Mouse (Mus musculus): ENCODE measurements around the gene Tmem136. TPM values are rescaled to one million over a fixed set of nuclear protein-coding genes. Genes with fewer than 3 reads are reported as not detected.

Tmem136 gene
- total and polyA plus RNA-seq, 3 experiments, result 0.62 to 2.0 TPM; not detected in 1

DNA sequence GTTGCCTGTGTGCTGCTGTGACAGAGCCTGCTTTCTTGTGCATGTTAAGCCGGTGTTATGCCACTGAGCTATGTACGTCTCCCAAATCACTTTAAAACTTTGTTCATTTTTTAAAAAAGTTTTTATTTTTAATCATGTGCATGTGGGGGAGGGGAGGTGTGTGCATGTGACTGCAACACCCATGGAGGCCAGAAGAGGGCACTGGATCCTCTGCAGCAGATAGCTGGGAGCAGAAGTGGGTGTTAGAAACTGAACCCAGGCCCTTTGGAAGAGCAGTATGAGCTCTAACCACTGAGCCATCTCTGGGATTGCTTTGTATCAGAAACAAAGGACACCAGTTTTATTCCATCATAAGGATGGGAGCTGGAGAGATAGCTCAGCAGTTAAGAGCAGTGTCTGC, 14.3 kb upstream of the Tmem136 start:
- Histone ChIP-seq H3K4me1 (ENCODE audit: control insufficient read depth in 1 of 2, insufficient read depth in 2 of 2, low read length in 2 of 2) (peaks cover 0 to 7% of the 10 kb centered on the region in 2 experiments; a peak in 1 of 4 replicates), H3K79me2 (ENCODE audit: control insufficient read depth, insufficient read depth, low read length, poor library complexity) (no peaks in the 10 kb centered on the region), H3K27ac (ENCODE audit: control insufficient read depth, low read depth, low read length) (no peak overlapping the region), H3K9ac (ENCODE audit: control insufficient read depth, low read depth, low read length, poor library complexity, severe bottlenecking) (no peak overlapping the region), H3K4me3 (ENCODE audit: control insufficient read depth in 1 of 2, insufficient read depth in 1 of 2, low read depth in 2 of 2, low read length in 2 of 2) (no peak overlapping the region), H3K9me3 (replicated peaks; ENCODE audit: insufficient read depth, low read length) (no peaks in the 10 kb centered on the region), H3K27me3 (ENCODE audit: control insufficient read depth in 1 of 2, insufficient read depth in 2 of 2, low read length in 2 of 2) (peaks cover 3 to 6% of the 10 kb centered on the region in 2 experiments), H3K36me3 (ENCODE audit: control insufficient read depth in 1 of 2, insufficient read depth in 2 of 2, low read length in 2 of 2) (peaks cover 0 to 4% of the 10 kb centered on the region in 2 experiments; a peak in 2 of 4 replicates)
- TF ChIP-seq GABPA (IDR thresholded peaks at IDR 0.05; ENCODE audit: low read depth, low read length) (no peak), SMC3 (IDR thresholded peaks at IDR 0.05; ENCODE audit: low read depth, low read length) (peak; percentile 47), USF1 (IDR thresholded peaks at IDR 0.05; ENCODE audit: low read depth, low read length) (peak; percentile 63; the same call in 1 of the 2 replicates), RAD21 (IDR thresholded peaks at IDR 0.05; ENCODE audit: low read depth, low read length) (peak; percentile 28), CTCF (IDR thresholded peaks at IDR 0.05 in 2 of 3, conservative IDR thresholded peaks at IDR 0.05 in 1 of 3; ENCODE audit: control insufficient read depth in 1 of 3, insufficient read depth in 1 of 3, low read depth in 2 of 3, low read length in 3 of 3, poor library complexity in 1 of 3, severe bottlenecking in 1 of 3) (peak; percentile 37 to 67 (median 57); a peak in 5 of 6 replicates), BHLHE40 (IDR thresholded peaks at IDR 0.05; ENCODE audit: borderline replicate concordance, low read depth, low read length) (peak; percentile 60; the same call in 1 of the 2 replicates)
- peak; percentile 39 for DNase-seq (ENCODE audit: low read depth, low spot score)

DNA sequence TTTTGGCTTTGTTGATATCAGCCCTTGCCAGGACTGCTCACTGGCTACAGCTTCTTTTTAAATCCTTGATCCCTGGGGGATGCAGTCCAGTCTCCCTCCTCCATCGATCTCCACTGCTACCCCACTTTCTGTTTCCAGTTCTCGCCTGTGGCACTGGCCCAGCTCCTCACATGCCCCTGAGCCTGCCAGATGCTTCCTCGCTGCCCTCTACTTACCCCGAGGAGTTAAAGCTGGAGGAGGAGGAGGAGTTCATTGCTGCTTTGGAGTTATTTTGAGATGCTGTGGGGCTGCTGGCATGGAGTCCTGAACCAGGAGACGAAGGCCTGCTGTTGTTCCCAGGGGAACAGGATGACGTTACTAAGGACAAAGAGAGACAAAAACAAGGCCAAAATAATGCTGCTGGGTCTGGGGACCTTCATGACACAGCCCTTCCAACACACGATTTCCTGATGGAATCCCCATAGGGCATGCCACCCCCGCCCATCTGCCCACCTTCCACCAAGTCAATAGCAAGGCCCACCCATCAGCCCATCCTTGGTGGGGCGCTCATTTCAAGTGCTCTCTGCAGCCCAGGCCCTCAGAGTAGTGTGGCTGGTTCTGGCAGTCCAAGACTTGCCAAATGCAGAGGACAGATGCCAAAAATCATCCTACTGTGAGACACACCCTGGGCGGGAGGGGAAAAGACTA, 10.9 kb upstream of the Tmem136 start:
- Histone ChIP-seq H3K4me3 (ENCODE audit: control insufficient read depth in 1 of 2, insufficient read depth in 1 of 2, low read depth in 2 of 2, low read length in 2 of 2) (no peak overlapping the region), H3K36me3 (ENCODE audit: control insufficient read depth in 1 of 2, insufficient read depth in 2 of 2, low read length in 2 of 2) (peaks cover 0 to 4% of the 10 kb centered on the region in 2 experiments; a peak in 2 of 4 replicates), H3K27ac (ENCODE audit: control insufficient read depth, low read depth, low read length) (no peak overlapping the region), H3K9ac (ENCODE audit: control insufficient read depth, low read depth, low read length, poor library complexity, severe bottlenecking) (no peak overlapping the region), H3K27me3 (ENCODE audit: control insufficient read depth in 1 of 2, insufficient read depth in 2 of 2, low read length in 2 of 2) (peaks cover 0 to 2% of the 10 kb centered on the region in 2 experiments; a peak in 3 of 4 replicates), H3K4me1 (ENCODE audit: control insufficient read depth in 1 of 2, insufficient read depth in 2 of 2, low read length in 2 of 2) (peaks cover 0 to 7% of the 10 kb centered on the region in 2 experiments; a peak in 1 of 4 replicates), H3K79me2 (ENCODE audit: control insufficient read depth, insufficient read depth, low read length, poor library complexity) (no peaks in the 10 kb centered on the region), H3K9me3 (replicated peaks; ENCODE audit: insufficient read depth, low read length) (no peaks in the 10 kb centered on the region)
- DNase-seq (ENCODE audit: low read depth, low spot score), result no peak
- TF ChIP-seq POLR2A (IDR thresholded peaks at IDR 0.05; ENCODE audit: control insufficient read depth in 1 of 2, insufficient read depth in 1 of 2, low read depth in 1 of 2, low read length in 2 of 2, poor library complexity in 1 of 2) (no peak), UBTF (IDR thresholded peaks at IDR 0.05; ENCODE audit: borderline replicate concordance, insufficient read depth, low read depth, low read length) (no peak), NELFE (IDR thresholded peaks at IDR 0.05; ENCODE audit: low read depth, low read length) (no peak), POLR2AphosphoS2 (IDR thresholded peaks at IDR 0.05; ENCODE audit: low read length) (no peak), SMC3 (IDR thresholded peaks at IDR 0.05; ENCODE audit: low read depth, low read length) (no peak), TAL1 (IDR thresholded peaks at IDR 0.05; ENCODE audit: low read length) (no peak)

GRCm38 (mm10) chr9:43122379-43122778, 6.0 kb upstream of the Tmem136 start:
- TF ChIP-seq RAD21 (IDR thresholded peaks at IDR 0.05; ENCODE audit: low read depth, low read length) (peak; percentile 41), SMC3 (IDR thresholded peaks at IDR 0.05; ENCODE audit: low read depth, low read length) (peak; percentile 48), USF2 (IDR thresholded peaks at IDR 0.05; ENCODE audit: borderline replicate concordance in 1 of 2, insufficient read depth in 1 of 2, low read depth in 1 of 2, low read length in 2 of 2) (no peak), CTCF (IDR thresholded peaks at IDR 0.05 in 2 of 3, conservative IDR thresholded peaks at IDR 0.05 in 1 of 3; ENCODE audit: control insufficient read depth in 1 of 3, insufficient read depth in 1 of 3, low read depth in 2 of 3, low read length in 3 of 3, poor library complexity in 1 of 3, severe bottlenecking in 1 of 3) (peak; percentile 23 to 52 (median 33); a peak in 4 of 6 replicates)
- H3K79me2 ChIP-seq (ENCODE audit: control insufficient read depth, insufficient read depth, low read length, poor library complexity), result no peaks in the 10 kb centered on the region
- H3K36me3 ChIP-seq (ENCODE audit: control insufficient read depth in 1 of 2, insufficient read depth in 2 of 2, low read length in 2 of 2), result peaks cover 0 to 1% of the 10 kb centered on the region in 2 experiments; a peak in 2 of 4 replicates
- no peak overlapping the region for H3K27ac ChIP-seq (ENCODE audit: control insufficient read depth, low read depth, low read length)
- no peak overlapping the region for H3K9ac ChIP-seq (ENCODE audit: control insufficient read depth, low read depth, low read length, poor library complexity, severe bottlenecking)
- no peaks in the 10 kb centered on the region for H3K9me3 ChIP-seq (replicated peaks; ENCODE audit: insufficient read depth, low read length)
- no peaks in the 10 kb centered on the region for H3K4me1 ChIP-seq (ENCODE audit: control insufficient read depth in 1 of 2, insufficient read depth in 2 of 2, low read length in 2 of 2)
- H3K4me3 ChIP-seq (ENCODE audit: control insufficient read depth in 1 of 2, insufficient read depth in 1 of 2, low read depth in 2 of 2, low read length in 2 of 2), result no peak overlapping the region
- peak; percentile 44 for DNase-seq (ENCODE audit: low read depth, low spot score)
- H3K27me3 ChIP-seq (ENCODE audit: control insufficient read depth in 1 of 2, insufficient read depth in 2 of 2, low read length in 2 of 2), result peaks cover 0 to 2% of the 10 kb centered on the region in 2 experiments; a peak in 3 of 4 replicates
